Mouse (Mus musculus) left cerebral cortex, postnatal 25 days (tissue): ENCODE measurements around the gene Krtap1-3. TPM values are rescaled to one million over a fixed set of nuclear protein-coding genes. Genes with fewer than 3 reads are reported as not detected.
"Not testable (repeated sequence)": the region's sequence is repeated elsewhere in the genome, so short reads cannot be mapped to it uniquely, and the experiment has no call there.

ENCODE experiments used
- DNase-seq, 2 experiments: peaks; one replicate each; pipeline ENCODE4 v3.0.0; 2022; ENCODE audit warnings: low spot score in 2 of 2, mixed read lengths in 1 of 2
- intact Hi-C: fragments of 180-260 bp; cut with DNase I; formaldehyde crosslinking; loops from one replicate; pipeline ENCODE4 v1.15.1; 2025
- total RNA-seq, 2 experiments: library from RNA; stranded (reverse); gene quantifications; 2 replicates each; pipeline ENCODE4 v1.2.3; 2021

Gene Krtap1-3
- not detected for total RNA-seq

GRCm38 (mm10) chr11:99590981-99591380, at the start of gene Krtap1-3:
Gene Krtap1-3 (minus strand): TSS chr11:99591339.
- intact Hi-C loops: no loop called here
- DNase-seq: no peak

- intact Hi-C loops: no loop called here
- DNase-seq: no peak
Measured at GRCm38 (mm10) chr11:99640926-99641325, 49.8 kb upstream of the Krtap1-3 start.

- peak in 1 of 2 experiments; percentile 62 for DNase-seq
- intact Hi-C loops: loop anchor here (10.0 kb wide), 1 partner anchor 368 kb away; no protein-coding TSS in a partner anchor
Measured at GRCm38 (mm10) chr11:99637086-99637485, 45.9 kb upstream of the Krtap1-3 start.

GRCm38 (mm10) chr11:99634653-99635134, 43.6 kb upstream of the Krtap1-3 start, which contains the start of gene Krtap4-2:
Gene Krtap4-2 (minus strand): TSS chr11:99635084.
- intact Hi-C loops: loop anchor here (5.0 to 10.0 kb wide), 2 partner anchors 77 to 370 kb away; partner anchors contain the start of genes Gm11939 and Krtap3-2
- DNase-seq: no peak

- intact Hi-C loops: loop anchor here (5.0 to 10.0 kb wide), 2 partner anchors 76 to 372 kb away; partner anchors contain the start of genes Gm11939 and Krtap3-2
- peak; percentile 21 to 89 for DNase-seq
Measured at GRCm38 (mm10) chr11:99633293-99633692, 42.2 kb upstream of the Krtap1-3 start.

- intact Hi-C loops: loop anchor here (5.0 to 10.0 kb wide), 2 partner anchors 74 to 374 kb away; partner anchors contain the start of genes Gm11939 and Krtap3-2
- DNase-seq: no peak
Measured at GRCm38 (mm10) chr11:99630890-99631289, 39.8 kb upstream of the Krtap1-3 start.

- intact Hi-C loops: no loop called here
- no peak for DNase-seq
Measured at GRCm38 (mm10) chr11:99628138-99628537, 37.0 kb upstream of the Krtap1-3 start, which contains the start of gene Krtap4-1. Gene Krtap4-1 (minus strand): TSS chr11:99628238.

GRCm38 (mm10) chr11:99620335-99620734, 29.2 kb upstream of the Krtap1-3 start, which contains the start of gene Gm11562:
Gene Gm11562 (minus strand): TSS chr11:99620435.
- DNase-seq: no peak
- intact Hi-C loops: no loop called here

- DNase-seq: no peak
- intact Hi-C loops: no loop called here
Measured at GRCm38 (mm10) chr11:99614796-99615363, 23.7 kb upstream of the Krtap1-3 start, which contains the start of gene Krtap2-4. Gene Krtap2-4 (minus strand): TSS chr11:99614846.

- DNase-seq, intact Hi-C loops: not testable (repeated sequence)
Measured at GRCm38 (mm10) chr11:99610089-99610488, 18.9 kb upstream of the Krtap1-3 start, which contains the start of gene Gm11937. Gene Gm11937 (minus strand): TSS chr11:99610189.

GRCm38 (mm10) chr11:99609126-99609525, 18.0 kb upstream of the Krtap1-3 start:
- intact Hi-C loops: no loop called here

GRCm38 (mm10) chr11:99603208-99603607, 12.1 kb upstream of the Krtap1-3 start, which contains the start of gene Gm11938:
Gene Gm11938 (minus strand): TSS chr11:99603308.
- DNase-seq, intact Hi-C loops: not testable (repeated sequence)

More at GRCm38 (mm10) chr11:99609126-99609525, 18.0 kb upstream of the Krtap1-3 start:
- DNase-seq: peak; percentile 59 to 85

GRCm38 (mm10) chr11:99597742-99598141, 6.6 kb upstream of the Krtap1-3 start, which contains the start of gene Krtap9-3:
Gene Krtap9-3 (minus strand): TSS chr11:99598105.
- intact Hi-C loops, DNase-seq: not testable (repeated sequence)

GRCm38 (mm10) chr11:99585096-99585495, 6.0 kb downstream of the Krtap1-3 start:
- intact Hi-C loops: no loop called here

GRCm38 (mm10) chr11:99583245-99583704, 7.9 kb downstream of the Krtap1-3 start, which contains the start of gene Krtap1-4:
Gene Krtap1-4 (minus strand): TSS chr11:99583654.
- intact Hi-C loops: no loop called here
- no peak for DNase-seq

More at GRCm38 (mm10) chr11:99585096-99585495, 6.0 kb downstream of the Krtap1-3 start:
- peak; percentile 18 to 26 for DNase-seq

GRCm38 (mm10) chr11:99581564-99581963, 9.6 kb downstream of the Krtap1-3 start:
- intact Hi-C loops: no loop called here
- DNase-seq: peak in 1 of 2 experiments; percentile 45

GRCm38 (mm10) chr11:99581051-99581450, 10.1 kb downstream of the Krtap1-3 start:
- DNase-seq: no peak
- intact Hi-C loops: no loop called here

- intact Hi-C loops: no loop called here
- no peak for DNase-seq
Measured at GRCm38 (mm10) chr11:99580636-99581035, 10.5 kb downstream of the Krtap1-3 start, which contains the start of gene Krtap1-5. Gene Krtap1-5 (minus strand): TSS chr11:99581016.

GRCm38 (mm10) chr11:99574106-99574505, 17.0 kb downstream of the Krtap1-3 start:
- intact Hi-C loops: loop anchor here (10.0 kb wide), 2 partner anchors 189 to 431 kb away; partner anchors contain the start of gene Krt10
- peak; percentile 54 to 66 for DNase-seq

GRCm38 (mm10) chr11:99573164-99573563, 18.0 kb downstream of the Krtap1-3 start:
- DNase-seq: peak in 1 of 2 experiments; percentile 48
- intact Hi-C loops: loop anchor here (2.0 to 10.0 kb wide), 4 partner anchors 106 to 432 kb away; partner anchors contain the start of gene Krt10
